Mouse (Mus musculus): Measurements from ENCODE around the gene Ptn. TPM values are rescaled to one million over a fixed set of nuclear protein-coding genes. Genes with fewer than 3 reads are reported as not detected.
"Not testable (repeated sequence)": the region's sequence is repeated elsewhere in the genome, so short reads cannot be mapped to it uniquely, and the experiment has no call there.

The Ptn gene
- polyA plus RNA-seq, 1 experiment from 2014 or later = 134 TPM

DNA sequence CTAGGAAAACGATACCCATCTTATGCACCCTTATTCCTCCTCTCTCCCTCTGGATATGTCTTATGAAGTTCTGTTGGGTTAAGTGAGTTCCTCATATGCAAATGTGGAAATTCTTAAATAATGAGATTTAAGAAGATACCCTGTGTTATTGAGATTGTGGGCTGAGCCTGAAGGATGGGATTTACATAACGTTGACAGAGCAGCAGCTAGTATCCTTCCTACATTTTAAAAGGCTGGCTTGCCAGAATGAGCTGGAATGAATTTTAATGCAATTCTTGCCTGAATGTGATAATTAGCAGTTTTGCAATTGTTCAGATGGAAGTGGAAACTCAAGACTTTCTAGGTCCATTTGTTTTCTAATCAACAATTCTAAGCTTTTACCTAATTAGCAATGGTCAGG lies 73.3 kb downstream of the Ptn start:
- Histone ChIP-seq H3K9me3 (ENCODE audit: control insufficient read depth, low read length) (peaks cover 2% of the 10 kb centered on the region), H3K4me1 (replicated peaks; ENCODE audit: control insufficient read depth, insufficient read depth, low read length) (no peaks in the 10 kb centered on the region), H3K9ac (ENCODE audit: low read length) (no peak overlapping the region), H3K4me3 (ENCODE audit: low read length) (no peak overlapping the region), H3K27me3 (ENCODE audit: control insufficient read depth, insufficient read depth, low read depth, low read length) (no peaks in the 10 kb centered on the region), H3K36me3 (ENCODE audit: control insufficient read depth, insufficient read depth, low read length) (no peaks in the 10 kb centered on the region), H3K27ac (ENCODE audit: low read length) (no peak overlapping the region), H3K4me2 (ENCODE audit: low read depth, low read length) (no peak overlapping the region)
- no peak for ATAC-seq (ENCODE audit: low read depth)
- 85% methylated on average over 2 of the region's 2 CpGs for WGBS

DNA sequence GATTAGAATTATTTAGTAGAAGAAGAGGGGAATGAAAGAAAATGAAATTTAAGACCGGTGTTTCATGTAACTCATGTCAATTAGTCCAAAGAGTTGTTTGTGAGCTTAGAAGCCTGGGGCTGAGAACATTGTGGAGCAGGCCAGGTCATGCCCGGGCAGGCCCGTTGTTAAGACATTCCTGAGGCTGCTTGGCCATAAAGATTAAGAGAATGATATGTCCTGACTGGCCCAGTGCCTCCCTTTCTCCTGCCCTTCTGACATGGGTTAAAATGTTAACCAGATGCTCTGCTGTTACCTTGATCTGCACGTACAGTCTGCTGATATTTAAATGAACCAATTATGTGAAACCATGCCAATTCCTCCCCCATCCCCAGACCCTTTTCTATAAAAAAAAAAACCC lies 74.4 kb downstream of the Ptn start:
- H3K9me3 ChIP-seq (ENCODE audit: control insufficient read depth, low read length); H3K4me2 ChIP-seq (ENCODE audit: low read depth, low read length); H3K27ac ChIP-seq (ENCODE audit: low read length); H3K36me3 ChIP-seq (ENCODE audit: control insufficient read depth, insufficient read depth, low read length); H3K4me3 ChIP-seq (ENCODE audit: low read length); H3K27me3 ChIP-seq (ENCODE audit: control insufficient read depth, insufficient read depth, low read depth, low read length); H3K4me1 ChIP-seq (replicated peaks; ENCODE audit: control insufficient read depth, insufficient read depth, low read length); H3K9ac ChIP-seq (ENCODE audit: low read length); ATAC-seq (ENCODE audit: low read depth): not testable (repeated sequence)
- 85% methylated on average over 4 of the region's 4 CpGs for WGBS

DNA sequence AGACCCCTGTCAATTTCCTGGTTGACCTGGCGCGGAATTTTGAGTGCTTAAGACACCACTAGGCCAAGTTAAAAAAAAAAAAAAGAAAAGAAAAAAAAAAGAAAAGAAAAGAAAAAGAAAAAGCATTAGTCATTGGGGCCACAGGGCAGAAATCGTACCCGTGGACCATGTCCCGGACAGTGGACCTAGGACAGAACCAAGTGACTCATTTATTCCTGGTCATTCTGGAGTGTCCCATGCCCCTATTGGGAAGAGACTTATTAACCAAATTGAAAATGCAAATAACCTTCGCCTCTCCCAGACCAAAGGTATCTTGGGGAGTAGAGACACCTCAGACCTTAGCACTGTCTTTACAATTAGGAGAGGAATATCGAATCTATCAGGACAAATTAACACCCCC lies 80.2 kb downstream of the Ptn start:
- 94% methylated on average over 7 of the region's 7 CpGs for WGBS
- not testable (repeated sequence) for H3K4me3 ChIP-seq (ENCODE audit: low read length); H3K4me1 ChIP-seq (replicated peaks; ENCODE audit: control insufficient read depth, insufficient read depth, low read length); H3K27ac ChIP-seq (ENCODE audit: low read length); H3K9me3 ChIP-seq (ENCODE audit: control insufficient read depth, low read length); ATAC-seq (ENCODE audit: low read depth); H3K27me3 ChIP-seq (ENCODE audit: control insufficient read depth, insufficient read depth, low read depth, low read length); H3K36me3 ChIP-seq (ENCODE audit: control insufficient read depth, insufficient read depth, low read length); H3K9ac ChIP-seq (ENCODE audit: low read length); H3K4me2 ChIP-seq (ENCODE audit: low read depth, low read length)

GRCm38 (mm10) chr6:36728079-36728478 lies 81.9 kb downstream of the Ptn start:
- WGBS = 59% methylated on average over 7 of the region's 7 CpGs
- Histone ChIP-seq H3K27ac (ENCODE audit: low read length) (no peak overlapping the region), H3K4me2 (ENCODE audit: low read depth, low read length) (no peak overlapping the region), H3K4me1 (replicated peaks; ENCODE audit: control insufficient read depth, insufficient read depth, low read length) (0 out of 2 replicates have a peak, but pooled peaks cover 2% of the 10 kb centered on the region), H3K9ac (ENCODE audit: low read length) (no peak overlapping the region), H3K36me3 (ENCODE audit: control insufficient read depth, insufficient read depth, low read length) (peaks cover 3% of the 10 kb centered on the region; the same call in 1 of the 2 replicates), H3K27me3 (ENCODE audit: control insufficient read depth, insufficient read depth, low read depth, low read length) (no peaks in the 10 kb centered on the region), H3K4me3 (ENCODE audit: low read length) (no peak overlapping the region), H3K9me3 (ENCODE audit: control insufficient read depth, low read length) (peaks cover 9% of the 10 kb centered on the region)
- ATAC-seq (ENCODE audit: low read depth) = peak; percentile 52

DNA sequence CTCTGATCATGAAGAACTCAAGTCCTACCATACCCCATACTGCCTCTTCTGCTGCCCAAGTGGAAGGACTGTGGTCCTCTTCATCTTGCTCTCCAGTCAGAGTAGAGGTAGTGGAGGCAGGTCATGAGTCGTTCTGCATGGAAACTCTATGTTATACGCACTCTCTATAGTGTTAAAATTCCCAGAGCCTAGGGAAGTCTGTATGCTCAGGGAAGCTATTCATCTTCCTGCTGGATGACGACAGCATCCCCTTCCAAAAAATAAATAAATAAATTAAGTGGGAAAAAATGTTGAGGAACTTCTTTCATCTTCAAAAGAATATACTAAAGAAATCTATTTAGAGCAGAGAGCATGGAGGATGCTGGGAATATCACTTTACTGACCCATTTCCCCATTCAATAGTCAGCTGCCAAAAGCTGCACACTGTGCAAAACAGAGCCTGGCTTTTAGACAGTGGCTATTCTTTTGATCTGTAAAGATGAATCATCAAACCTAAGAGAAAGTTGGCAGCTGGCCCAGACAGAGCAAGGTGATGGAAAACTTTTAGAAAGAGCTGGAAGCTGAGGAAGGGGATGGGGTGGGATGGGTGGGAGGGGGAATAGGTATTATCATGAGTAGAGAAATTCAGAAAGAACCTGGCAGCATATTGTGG lies 84.4 kb downstream of the Ptn start:
- Histone ChIP-seq H3K4me2 (ENCODE audit: low read depth, low read length) (no peak overlapping the region), H3K27me3 (ENCODE audit: control insufficient read depth, insufficient read depth, low read depth, low read length) (no peaks in the 10 kb centered on the region), H3K4me3 (ENCODE audit: low read length) (no peak overlapping the region), H3K36me3 (ENCODE audit: control insufficient read depth, insufficient read depth, low read length) (no peaks in the 10 kb centered on the region), H3K27ac (ENCODE audit: low read length) (no peak overlapping the region), H3K9ac (ENCODE audit: low read length) (no peak overlapping the region), H3K4me1 (replicated peaks; ENCODE audit: control insufficient read depth, insufficient read depth, low read length) (0 out of 2 replicates have a peak, but pooled peaks cover 2% of the 10 kb centered on the region), H3K9me3 (ENCODE audit: control insufficient read depth, low read length) (no peaks in the 10 kb centered on the region; the same call in 1 of the 2 replicates)
- no peak for ATAC-seq (ENCODE audit: low read depth)
- WGBS = 39% methylated on average over 3 of the region's 3 CpGs

GRCm38 (mm10) chr6:36722769-36723549 lies 87.1 kb downstream of the Ptn start:
- Histone ChIP-seq H3K4me2 (ENCODE audit: low read depth, low read length) (no peak overlapping the region), H3K4me1 (replicated peaks; ENCODE audit: control insufficient read depth, insufficient read depth, low read length) (no peaks in the 10 kb centered on the region), H3K27ac (ENCODE audit: low read length) (no peak overlapping the region), H3K4me3 (ENCODE audit: low read length) (no peak overlapping the region), H3K27me3 (ENCODE audit: control insufficient read depth, insufficient read depth, low read depth, low read length) (no peaks in the 10 kb centered on the region), H3K9me3 (ENCODE audit: control insufficient read depth, low read length) (no peaks in the 10 kb centered on the region), H3K36me3 (ENCODE audit: control insufficient read depth, insufficient read depth, low read length) (no peaks in the 10 kb centered on the region), H3K9ac (ENCODE audit: low read length) (no peak overlapping the region)
- WGBS = 51% methylated on average over 5 of the region's 5 CpGs
- no peak for ATAC-seq (ENCODE audit: low read depth)

- Histone ChIP-seq H3K36me3 (ENCODE audit: control insufficient read depth, insufficient read depth, low read length) (no peaks in the 10 kb centered on the region), H3K9me3 (ENCODE audit: control insufficient read depth, low read length) (no peaks in the 10 kb centered on the region), H3K4me3 (ENCODE audit: low read length) (no peak overlapping the region), H3K4me1 (replicated peaks; ENCODE audit: control insufficient read depth, insufficient read depth, low read length) (no peaks in the 10 kb centered on the region), H3K4me2 (ENCODE audit: low read depth, low read length) (no peak overlapping the region), H3K27me3 (ENCODE audit: control insufficient read depth, insufficient read depth, low read depth, low read length) (no peaks in the 10 kb centered on the region), H3K9ac (ENCODE audit: low read length) (no peak overlapping the region), H3K27ac (ENCODE audit: low read length) (no peak overlapping the region)
- ATAC-seq (ENCODE audit: low read depth) = no peak
- 95% methylated on average over 4 of the region's 4 CpGs for WGBS
Measured at GRCm38 (mm10) chr6:36713329-36713728, 96.7 kb downstream of the Ptn start.

- Histone ChIP-seq H3K9me3 (ENCODE audit: control insufficient read depth, low read length) (no peaks in the 10 kb centered on the region), H3K9ac (ENCODE audit: low read length) (no peak overlapping the region), H3K27ac (ENCODE audit: low read length) (no peak overlapping the region), H3K4me1 (replicated peaks; ENCODE audit: control insufficient read depth, insufficient read depth, low read length) (no peaks in the 10 kb centered on the region), H3K27me3 (ENCODE audit: control insufficient read depth, insufficient read depth, low read depth, low read length) (no peaks in the 10 kb centered on the region), H3K4me2 (ENCODE audit: low read depth, low read length) (no peak overlapping the region), H3K36me3 (ENCODE audit: control insufficient read depth, insufficient read depth, low read length) (no peaks in the 10 kb centered on the region), H3K4me3 (ENCODE audit: low read length) (no peak overlapping the region)
- no peak for ATAC-seq (ENCODE audit: low read depth)
- 57% methylated on average over 3 of the region's 3 CpGs for WGBS
Measured at GRCm38 (mm10) chr6:36695481-36695880, 114.5 kb downstream of the Ptn start.

- 12% methylated on average over 1 of the region's 1 CpGs for WGBS
- H3K9me3 ChIP-seq (ENCODE audit: control insufficient read depth, low read length) = no peaks in the 10 kb centered on the region
- H3K4me3 ChIP-seq (ENCODE audit: low read length) = no peak overlapping the region
Measured at GRCm38 (mm10) chr6:36691497-36691896, 118.5 kb downstream of the Ptn start.

More at GRCm38 (mm10) chr6:36691497-36691896, 118.5 kb downstream of the Ptn start:
- no peak overlapping the region for H3K9ac ChIP-seq (ENCODE audit: low read length)
- peak; percentile 59; the same call in 1 of the 2 replicates for ATAC-seq (ENCODE audit: low read depth)
- H3K27ac ChIP-seq (ENCODE audit: low read length) = no peak overlapping the region
- no peak overlapping the region for H3K4me2 ChIP-seq (ENCODE audit: low read depth, low read length)
- no peaks in the 10 kb centered on the region for H3K27me3 ChIP-seq (ENCODE audit: control insufficient read depth, insufficient read depth, low read depth, low read length)
- no peaks in the 10 kb centered on the region for H3K36me3 ChIP-seq (ENCODE audit: control insufficient read depth, insufficient read depth, low read length)
- no peaks in the 10 kb centered on the region for H3K4me1 ChIP-seq (replicated peaks; ENCODE audit: control insufficient read depth, insufficient read depth, low read length)

All from lung, embryonic 16.5 days (tissue).